Mouse (Mus musculus) liver, embryonic 11.5 days (tissue): ENCODE measurements around the gene Borcs6. TPM values are rescaled to one million over a fixed set of nuclear protein-coding genes. Genes with fewer than 3 reads are reported as not detected.
"Not testable (repeated sequence)": the region's sequence is repeated elsewhere in the genome, so short reads cannot be mapped to it uniquely, and the experiment has no call there.

Experiments
- ATAC-seq: fragments of 200-750 bp; cut with Nextera tagmentation; replicated peaks from 2 replicates; pipeline ENCODE4 v1.8.0; 2017; ENCODE audit warnings: moderate number of reproducible peaks, mild to moderate bottlenecking, moderate TSS enrichment, moderate library complexity; ENCODE audit not compliant: low FRiP score
- DNase-seq: peaks from one replicate; pipeline ENCODE4 v3.0.0-alpha.2; 2017; ENCODE audit warnings: low spot score
- H3K27ac ChIP-seq: fragments of 300-500 bp; sonication (generic); 2 replicates; pipeline ENCODE4 v1.5.1; 2014; ENCODE audit warnings: mild to moderate bottlenecking, low read depth, low read length, control low read depth
- H3K27me3 ChIP-seq: fragments of 300-500 bp; sonication (generic); replicated peaks from 2 replicates; pipeline ENCODE4 v1.6.1; 2014; ENCODE audit warnings: low read length, mixed read lengths; ENCODE audit not compliant: control insufficient read depth, insufficient read depth
- H3K36me3 ChIP-seq: fragments of 300-500 bp; sonication (generic); 2 replicates; pipeline ENCODE4 v1.6.1; 2014; ENCODE audit warnings: mild to moderate bottlenecking, low read length, moderate library complexity, mixed read lengths; ENCODE audit not compliant: control insufficient read depth, insufficient read depth
- H3K4me1 ChIP-seq: fragments of 300-500 bp; sonication (generic); replicated peaks from 2 replicates; pipeline ENCODE4 v1.6.1; 2014; ENCODE audit warnings: low read length, mixed read lengths; ENCODE audit not compliant: control insufficient read depth, insufficient read depth
- H3K4me2 ChIP-seq: fragments of 300-500 bp; sonication (generic); 2 replicates; pipeline ENCODE4 v1.6.1; 2014; ENCODE audit warnings: mild to moderate bottlenecking, control low read depth, moderate library complexity
- H3K4me3 ChIP-seq: fragments of 300-500 bp; sonication (generic); 2 replicates; pipeline ENCODE4 v1.5.1; 2014; ENCODE audit warnings: low read depth, low read length, control low read depth
- H3K9ac ChIP-seq: fragments of 300-500 bp; sonication (generic); 2 replicates; pipeline ENCODE4 v1.6.1; 2014; ENCODE audit warnings: low read depth, low read length, control low read depth
- H3K9me3 ChIP-seq: fragments of 300-500 bp; sonication (generic); 2 replicates; pipeline ENCODE4 v1.6.1; 2016; ENCODE audit warnings: low read length, inconsistent platforms, mixed read lengths; ENCODE audit not compliant: control insufficient read depth
- WGBS: fragments of 180-500 bp; shearing (Covaris S2); extraction: QIAGEN DNeasy Blood & Tissue Kit; methylation state at CpG from one replicate; pipeline ENCODE4 v1.1.7; 2014; 5-methylcytosine and 5-hydroxymethylcytosine counted together
- polyA plus RNA-seq: library from polyadenylated mRNA; unstranded; fragments of >200 nt; fragmentation: Nextera tagmentation; extraction: Ambion mirVana; gene quantifications from 2 replicates; pipeline ENCODE4 v1.2.1, GENCODE M21; 2014

Borcs6 gene
- polyA plus RNA-seq, 1 experiment from 2014 or later = 6.6 TPM

DNA sequence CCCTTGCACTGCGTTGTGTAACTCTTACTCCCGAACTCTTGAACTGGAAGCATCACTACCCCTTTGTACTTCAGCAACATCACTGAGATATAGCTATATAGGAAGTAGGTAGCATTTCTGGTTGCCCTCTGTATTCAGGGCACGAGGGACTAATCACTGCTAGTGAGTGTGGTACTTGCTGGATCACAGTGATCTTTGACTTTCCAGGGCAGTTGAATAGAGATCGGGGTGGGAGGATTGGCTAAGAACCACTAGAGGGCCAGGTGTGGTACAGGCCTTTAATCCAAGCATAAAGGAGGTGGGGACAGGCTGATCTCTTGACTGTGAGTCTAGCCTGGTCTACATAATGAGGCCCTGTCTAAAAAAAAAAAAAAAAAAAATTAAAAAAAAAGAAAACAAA, 33.4 kb downstream of the Borcs6 start:
- Histone ChIP-seq H3K27ac (no peak overlapping the region), H3K27me3 (no peaks in the 10 kb centered on the region), H3K9me3 (no peaks in the 10 kb centered on the region), H3K4me1 (peaks cover 37% of the 10 kb centered on the region), H3K4me3 (no peak overlapping the region), H3K9ac (no peak overlapping the region), H3K4me2 (no peak overlapping the region), H3K36me3 (peaks cover 14% of the 10 kb centered on the region)
- DNase-seq (no peak), ATAC-seq (no peak)
- 83% methylated on average over 4 of the region's 4 CpGs for WGBS

- Histone ChIP-seq H3K36me3 (peaks cover 14% of the 10 kb centered on the region), H3K4me1 (peaks cover 42% of the 10 kb centered on the region)
- DNase-seq, H3K27ac ChIP-seq, H3K4me2 ChIP-seq, H3K27me3 ChIP-seq, ATAC-seq, H3K4me3 ChIP-seq, H3K9me3 ChIP-seq, H3K9ac ChIP-seq: not testable (repeated sequence)
- 90% methylated on average over 7 of the region's 7 CpGs for WGBS
Observed at GRCm38 (mm10) chr11:69093856-69094255, 34.3 kb downstream of the Borcs6 start.

GRCm38 (mm10) chr11:69094697-69095429, 35.3 kb downstream of the Borcs6 start, which contains the start of gene Per1:
Per1 (plus strand) TSS chr11:69095217.
- DNase-seq (peak; percentile 96), ATAC-seq (peak; percentile 89)
- H3K9me3 ChIP-seq = no peaks in the 10 kb centered on the region
- peak within 1 kb of the TSS; percentile 78 for H3K27ac ChIP-seq
- no peaks in the 10 kb centered on the region for H3K27me3 ChIP-seq
- peaks cover 10% of the 10 kb centered on the region for H3K36me3 ChIP-seq
- H3K9ac ChIP-seq = peak within 1 kb of the TSS; percentile 57
- peak within 1 kb of the TSS; percentile 99 for H3K4me2 ChIP-seq
- H3K4me3 ChIP-seq = peak within 1 kb of the TSS; percentile 51
- peaks cover 42% of the 10 kb centered on the region for H3K4me1 ChIP-seq
- under 1% methylated on average over 37 of the region's 37 CpGs for WGBS

DNA sequence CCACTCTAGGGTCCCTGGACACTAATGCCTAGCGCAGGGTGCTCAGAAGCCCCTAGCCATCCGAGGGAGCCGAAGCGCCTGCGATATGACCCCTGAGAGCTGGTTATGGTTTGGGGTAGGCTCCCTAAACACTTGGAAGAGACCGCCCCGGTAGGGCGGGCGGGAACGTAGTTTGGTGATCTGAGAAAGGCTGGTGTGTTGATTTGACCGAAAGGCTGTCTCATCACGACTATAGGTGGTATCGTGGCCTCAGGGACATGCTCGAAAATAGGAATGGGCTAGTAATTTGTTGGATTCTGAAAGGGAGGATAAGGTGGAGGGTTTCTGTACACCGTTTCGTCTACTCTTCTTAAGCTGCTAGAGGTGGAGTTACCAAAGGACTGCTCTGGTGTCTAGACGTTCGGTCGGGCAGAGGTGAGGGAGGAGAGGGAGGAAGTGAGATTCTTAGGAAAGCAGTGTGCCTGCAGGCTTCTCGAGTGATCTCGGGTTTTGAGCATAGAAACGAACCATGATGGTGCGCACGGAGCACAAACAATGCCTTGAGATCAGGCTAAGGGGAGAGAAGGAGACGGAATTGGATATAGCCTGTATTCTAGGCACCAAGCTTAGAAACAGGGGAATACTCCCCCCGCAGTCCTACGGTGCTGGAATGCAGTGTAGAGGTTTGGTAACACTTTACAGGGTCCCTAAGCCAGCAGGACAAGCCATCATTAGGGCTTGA, 36.2 kb downstream of the Borcs6 start:
- ATAC-seq (no peak), DNase-seq (peak; percentile 62)
- Histone ChIP-seq H3K27ac (peak overlapping the region; percentile 78), H3K27me3 (no peaks in the 10 kb centered on the region), H3K9me3 (no peaks in the 10 kb centered on the region), H3K9ac (peak overlapping the region; percentile 57), H3K4me3 (peak overlapping the region; percentile 51), H3K4me1 (peaks cover 45% of the 10 kb centered on the region), H3K36me3 (peaks cover 6% of the 10 kb centered on the region), H3K4me2 (peak overlapping the region; percentile 99)
- WGBS = 3% methylated on average over 27 of the region's 27 CpGs

GRCm38 (mm10) chr11:69096360-69096986, 37.0 kb downstream of the Borcs6 start:
- Histone ChIP-seq H3K4me3 (peak overlapping the region; percentile 51), H3K4me2 (peak overlapping the region; percentile 99), H3K36me3 (peaks cover 11% of the 10 kb centered on the region; the same call in 1 of the 2 replicates), H3K27ac (peak overlapping the region; percentile 78; the same call in 1 of the 2 replicates), H3K27me3 (no peaks in the 10 kb centered on the region), H3K9me3 (no peaks in the 10 kb centered on the region), H3K9ac (peak overlapping the region; percentile 57), H3K4me1 (peaks cover 46% of the 10 kb centered on the region)
- ATAC-seq (no peak), DNase-seq (no peak)
- WGBS = 19% methylated on average over 9 of the region's 9 CpGs

DNA sequence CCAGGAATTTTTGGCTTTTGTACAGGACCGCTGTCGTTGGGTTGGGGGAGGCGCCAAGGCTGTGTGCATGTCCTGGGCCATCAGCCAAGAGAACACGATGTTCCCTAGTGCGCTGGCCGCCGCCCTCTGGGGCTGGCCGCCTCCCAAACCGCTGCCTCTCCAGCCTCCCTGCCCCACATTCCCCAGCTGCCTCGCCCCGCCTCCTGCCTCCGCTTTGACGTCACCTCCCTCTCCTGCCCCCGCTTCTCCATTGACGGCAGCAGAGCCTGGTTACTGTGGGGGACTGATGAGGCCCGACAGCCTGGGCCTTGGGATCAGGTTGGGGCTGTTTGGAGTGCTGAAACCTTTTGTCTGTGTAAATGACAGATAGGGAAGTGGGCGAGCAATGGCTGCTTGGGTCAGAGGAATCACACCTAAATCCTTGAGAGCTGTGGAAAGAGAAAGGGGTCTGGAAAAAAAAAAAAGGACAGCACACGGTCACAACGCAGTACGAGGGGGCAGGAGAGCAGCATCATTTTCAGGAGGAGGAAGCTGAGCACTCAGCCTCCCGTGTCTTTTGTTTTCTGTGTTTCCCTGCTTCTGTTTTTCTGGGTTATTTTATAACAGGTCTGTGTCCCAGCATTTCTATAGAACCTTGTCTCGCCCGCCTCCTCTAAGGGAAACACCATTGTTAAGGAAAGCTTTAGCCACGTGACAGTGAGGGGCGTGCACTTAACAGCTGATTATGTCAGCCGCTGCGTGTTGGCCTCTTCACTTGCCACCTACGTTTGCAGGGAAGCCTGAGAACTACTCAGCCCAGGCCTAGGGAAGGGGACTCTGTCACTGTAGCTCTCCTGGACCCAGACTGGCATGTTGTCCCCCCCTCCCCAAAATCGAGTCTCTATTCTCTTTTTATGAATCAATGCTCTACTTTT, 37.7 kb downstream of the Borcs6 start:
- peak; percentile 23 for ATAC-seq
- Histone ChIP-seq H3K4me3 (peak overlapping the region; percentile 39), H3K36me3 (peaks cover 13% of the 10 kb centered on the region; the same call in 1 of the 2 replicates), H3K27me3 (no peaks in the 10 kb centered on the region), H3K4me1 (peaks cover 46% of the 10 kb centered on the region), H3K4me2 (peak overlapping the region; percentile 99), H3K9me3 (no peaks in the 10 kb centered on the region), H3K9ac (peak overlapping the region; percentile 4), H3K27ac (peak overlapping the region; percentile 78)
- 3% methylated on average over 29 of the region's 29 CpGs for WGBS
- peak; percentile 87 for DNase-seq

DNA sequence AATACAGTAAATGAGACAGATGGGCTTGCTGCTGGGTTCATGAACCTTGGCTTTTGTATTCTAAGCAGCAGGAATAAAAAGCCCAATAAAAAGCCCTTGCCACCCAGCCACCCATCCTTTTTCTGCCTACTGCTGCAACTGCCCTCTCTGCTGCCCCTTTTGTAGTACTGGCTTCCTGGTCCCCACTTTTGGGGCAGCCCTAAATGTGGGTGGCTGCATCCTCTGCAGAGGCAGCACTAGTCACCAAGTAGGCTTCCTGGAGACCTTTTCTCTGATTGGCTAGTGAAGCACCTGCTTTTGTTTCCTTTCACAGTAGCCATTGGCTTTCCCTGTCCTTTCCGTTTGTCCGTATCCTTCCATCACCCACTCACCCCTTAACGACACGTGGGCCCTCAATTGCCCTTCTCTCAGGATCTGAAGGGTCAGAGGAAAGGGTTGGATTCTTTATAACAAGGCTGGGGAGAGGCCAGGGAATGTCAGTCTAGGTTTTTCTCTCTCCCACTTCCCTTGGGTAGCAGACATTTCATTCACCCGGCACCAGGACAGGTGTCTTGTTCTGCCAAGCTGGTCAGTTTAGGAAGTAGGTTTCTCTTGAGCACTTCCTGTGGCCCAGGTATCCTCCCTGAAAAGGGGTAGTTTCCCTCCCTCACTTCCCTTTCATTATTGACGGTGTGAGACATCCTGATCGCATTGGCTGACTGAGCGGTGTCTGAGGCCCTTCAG, 38.7 kb downstream of the Borcs6 start:
- peak overlapping the region; percentile 44 for H3K9ac ChIP-seq

More for the DNA sequence above, 38.7 kb downstream of the Borcs6 start:
- 32% methylated on average over 8 of the region's 8 CpGs for WGBS
- Histone ChIP-seq H3K4me1 (peaks cover 46% of the 10 kb centered on the region), H3K27me3 (no peaks in the 10 kb centered on the region), H3K27ac (peak overlapping the region; percentile 78), H3K4me2 (peak overlapping the region; percentile 99), H3K9me3 (no peaks in the 10 kb centered on the region), H3K36me3 (peaks cover 9% of the 10 kb centered on the region; the same call in 1 of the 2 replicates), H3K4me3 (peak overlapping the region; percentile 63)
- no peak for ATAC-seq
- DNase-seq = no peak
